Mouse (Mus musculus): ENCODE data around the gene Tnfrsf1b.

DNA sequence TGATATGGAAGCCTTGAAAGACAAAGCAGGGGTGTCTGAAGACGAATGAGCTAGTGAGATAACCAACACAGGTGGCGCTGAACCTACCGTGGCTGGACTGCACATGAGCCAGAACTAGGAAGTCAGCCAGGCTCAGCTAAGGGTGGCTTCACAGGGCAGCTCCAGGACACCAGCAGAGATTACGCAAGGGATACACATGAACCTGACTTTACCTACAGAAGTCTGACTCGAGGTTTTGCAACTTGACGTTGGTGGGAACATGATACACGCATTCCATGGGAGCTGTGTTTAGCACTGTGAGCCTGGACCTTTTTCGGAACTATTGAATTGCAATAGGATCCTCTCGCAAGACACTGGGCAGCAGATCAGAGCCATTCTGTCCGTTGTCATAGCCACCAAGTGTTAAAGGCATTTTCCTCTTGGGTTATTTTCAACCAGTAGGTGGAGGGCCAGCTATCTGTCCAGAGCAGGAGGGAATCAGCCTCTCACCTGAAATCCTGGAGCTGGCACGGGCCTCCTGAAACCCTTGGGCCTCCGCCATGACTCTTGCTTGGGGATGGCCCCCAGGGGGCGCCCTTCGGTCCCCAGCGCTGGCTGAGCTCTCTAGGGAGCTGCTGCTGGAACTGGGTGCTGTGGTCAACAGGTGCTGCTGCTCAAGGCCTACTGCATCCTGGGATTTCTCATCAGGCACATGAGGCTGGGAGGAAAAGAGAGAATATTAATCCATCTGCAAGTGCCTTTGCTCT lies 27.3 kb downstream of the Tnfrsf1b start:
- TF ChIP-seq CTCF (IDR thresholded peaks at IDR 0.05; ENCODE audit: insufficient read depth, low read length) (peak; percentile 43; the same call in 1 of the 2 replicates), POLR2A (IDR thresholded peaks at IDR 0.05; ENCODE audit: borderline replicate concordance, extremely low read depth, low read depth, low read length) (no peak)

Measured in lung, adult 2 months (tissue).